ENCODE assay signal across 8 mouse cellular contexts in the genomic region with DNA sequence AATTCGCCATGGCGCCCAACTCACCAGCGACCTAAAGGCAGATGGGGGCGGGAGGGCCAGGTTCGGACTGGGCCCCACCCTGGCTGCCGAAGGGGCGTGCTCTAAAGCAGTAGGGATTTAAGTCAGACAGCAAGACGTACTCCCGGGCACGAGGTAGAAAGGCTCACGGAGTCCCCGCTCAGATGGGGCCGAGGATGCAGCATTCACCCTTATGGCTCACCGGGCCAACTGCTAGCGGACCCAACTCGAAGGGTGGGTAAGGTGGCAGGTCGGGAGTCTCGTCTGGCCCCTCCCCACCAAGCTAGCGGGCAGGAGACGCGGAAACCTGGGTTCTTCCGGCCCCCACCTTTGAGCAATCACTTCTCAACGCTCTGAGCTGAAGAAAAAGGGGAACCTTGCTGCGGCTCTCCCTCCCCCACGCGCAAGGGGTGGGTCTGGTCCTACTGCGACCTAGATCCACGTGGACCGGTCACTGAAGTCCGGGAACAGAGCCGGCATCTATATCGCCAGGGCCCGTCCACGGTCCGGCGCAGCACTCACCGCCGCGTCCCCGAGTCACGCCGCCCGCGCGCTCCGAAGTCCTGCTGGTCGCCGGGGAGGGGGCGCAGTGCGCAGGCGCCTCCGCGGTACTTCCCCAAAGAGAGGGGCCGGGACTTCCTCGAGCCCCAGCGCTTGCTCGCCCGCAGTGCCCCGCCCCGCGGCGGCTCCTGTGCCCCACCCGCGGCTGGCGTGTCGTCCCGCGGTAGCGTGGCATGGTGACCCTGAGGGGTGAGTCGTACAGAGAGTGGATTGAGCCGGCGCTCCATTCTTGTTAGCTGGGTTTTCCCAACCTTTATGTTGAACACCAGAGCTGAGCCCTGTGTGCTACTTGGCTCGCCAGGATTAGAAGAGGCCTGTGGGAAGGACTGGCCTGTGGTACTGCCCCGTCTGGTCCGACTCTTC. TPM values are rescaled to one million over a fixed set of nuclear protein-coding genes. Genes with fewer than 3 reads are reported as not detected.
DNase-seq lines count a peak whose midpoint lies in the region; ATAC-seq lines count a peak whose summit lies in the region.

TSS of gene Rgs19 (minus strand) at position 639 of the 942 bp plus-strand sequence.

- WGBS in hindbrain, embryonic 12.5 days: under 1% methylated on average over 75 of the region's 75 CpGs

- peak within 1 kb of the TSS; percentile 95 for H3K4me2 ChIP-seq in hindbrain, embryonic 12.5 days (replicated peaks)

- peak; percentile 89 for ATAC-seq in hindbrain, embryonic 12.5 days (ENCODE audit: low FRiP score)

- peaks cover 10% of the 10 kb centered on the region; the same call in 1 of the 2 replicates for H3K27me3 ChIP-seq in hindbrain, embryonic 12.5 days

- H3K27ac ChIP-seq in hindbrain, embryonic 12.5 days: peak within 1 kb of the TSS; percentile 67

- H3K36me3 ChIP-seq in hindbrain, embryonic 12.5 days: peaks cover 9% of the 10 kb centered on the region

- DNase-seq in MN1 (ENCODE audit: low spot score): peak; percentile 85
- DNase-seq in cerebellum, postnatal 10 days: peak; percentile 83 to 90
- peak; percentile 66 to 73 for DNase-seq in frontal cortex, postnatal 14 days (ENCODE audit: low spot score in 2 of 2)
- peak; percentile 80 to 83 for DNase-seq in layer of hippocampus, postnatal 36 days
- DNase-seq in lung, postnatal 36 days: peak; percentile 88
- DNase-seq in retina, postnatal 1 day: peak; percentile 85
- peak; percentile 77 for DNase-seq in urinary bladder, adult 2 months (ENCODE audit: low spot score)

- H3K9me3 ChIP-seq in hindbrain, embryonic 12.5 days (replicated peaks): no peaks in the 10 kb centered on the region

- H3K4me1 ChIP-seq in hindbrain, embryonic 12.5 days: peaks cover 18% of the 10 kb centered on the region

- H3K9ac ChIP-seq in hindbrain, embryonic 12.5 days: peak within 1 kb of the TSS; percentile 85

- H3K4me3 ChIP-seq in hindbrain, embryonic 12.5 days: peak within 1 kb of the TSS; percentile 68

RNA-seq across cellular contexts. Expression of gene Rgs19, which starts in this region (rescaled TPM):
- polyA plus RNA-seq in hindbrain, embryonic 12.5 days (2016; fragmentation: Nextera tagmentation; extraction: Ambion mirVana): 49.4 and 54.4 TPM in 2 replicates
- 10 to 100 TPM; 44.0 to 44.1 TPM for total RNA-seq in layer of hippocampus, postnatal 36 days (2021)
- 40.4 and 51.8 TPM in 2 replicates for polyA plus RNA-seq in urinary bladder, adult 2 months (2012; rRNA removed)

Comparison
In these comparisons a context has a peak if more than half of its experiments do, and no peak if none do; other contexts are left out.
1. Peak in every context shown above with its lines: DNase-seq, ATAC-seq, H3K4me3 ChIP-seq and H3K27ac ChIP-seq.